Mouse (Mus musculus) R1 (cell line): ENCODE data around the gene Ube2s.

Source experiments
- DNase-seq: peaks from one replicate; pipeline ENCODE4 v3.0.0-alpha.2; 2018; ENCODE audit warnings: low read depth, low spot score

Gene Ube2s

DNA sequence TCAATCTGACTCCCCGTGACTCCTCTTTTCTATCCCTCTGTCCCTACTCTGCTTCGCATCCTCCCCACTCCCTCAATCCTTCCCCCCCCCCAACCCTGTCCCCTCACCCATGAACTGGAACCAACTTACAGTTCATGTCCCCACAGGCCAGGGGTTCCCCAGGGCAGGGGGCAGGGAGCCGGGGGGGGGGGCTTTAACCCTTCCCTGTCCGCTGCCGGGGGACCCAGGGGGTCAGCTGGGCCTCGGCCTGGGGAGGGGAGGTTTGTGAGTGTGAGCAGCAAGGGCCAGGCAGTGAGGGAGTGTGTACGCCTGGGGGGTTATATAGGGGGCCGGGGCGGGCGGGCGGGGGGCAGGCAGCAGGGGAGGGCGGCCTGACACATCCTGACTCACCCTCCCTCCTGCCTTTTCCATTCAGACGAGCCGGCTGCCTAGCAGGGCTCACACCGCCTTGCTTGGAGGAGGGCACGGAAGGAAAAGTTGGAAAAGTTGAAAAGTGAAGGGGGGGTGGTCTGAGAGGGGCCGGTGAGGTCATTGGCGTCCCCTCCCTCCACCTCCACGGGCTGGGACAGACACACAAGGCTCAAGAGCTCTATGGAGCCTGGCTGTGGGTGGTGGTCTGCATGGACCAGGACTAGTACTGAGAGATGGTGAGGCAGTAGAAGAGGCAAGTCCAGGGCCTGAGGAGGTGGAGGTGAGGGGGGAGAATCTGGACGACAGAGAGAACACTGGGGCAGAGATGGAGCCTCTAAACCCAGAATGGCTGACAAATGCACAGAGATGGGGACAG lies 34.3 kb downstream of the Ube2s start:
- DNase-seq = no peak

- DNase-seq = peak; percentile 92
These were observed 35.2 kb downstream of the Ube2s start for GRCm38 (mm10) chr7:4776861-4777830.

- DNase-seq = no peak
These were observed 36.3 kb downstream of the Ube2s start for GRCm38 (mm10) chr7:4776131-4776530.

DNA sequence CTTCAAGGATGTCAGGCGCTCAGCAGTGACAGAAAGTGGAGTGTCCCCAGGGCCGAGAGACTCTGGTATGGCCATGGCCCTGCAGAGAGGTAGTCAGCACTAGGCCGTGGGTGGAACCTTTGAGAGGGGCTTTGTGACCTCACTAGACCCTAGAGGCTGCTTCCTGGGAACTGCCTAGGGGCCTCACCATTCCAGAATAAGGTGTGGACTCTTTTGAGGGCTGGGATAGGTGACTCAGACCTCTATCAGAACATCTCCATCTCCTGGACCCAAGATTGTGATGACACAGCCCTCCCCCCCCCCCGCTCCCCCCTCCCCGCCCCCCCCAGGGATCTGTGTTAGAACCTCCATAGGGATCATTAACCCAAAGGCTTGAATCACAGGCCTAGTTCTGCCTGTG lies 41.2 kb downstream of the Ube2s start, which contains the start of gene Fam71e2:
Gene Fam71e2 (minus strand): TSS at position 101 of the 400 bp plus-strand sequence.
- DNase-seq = no peak

DNA sequence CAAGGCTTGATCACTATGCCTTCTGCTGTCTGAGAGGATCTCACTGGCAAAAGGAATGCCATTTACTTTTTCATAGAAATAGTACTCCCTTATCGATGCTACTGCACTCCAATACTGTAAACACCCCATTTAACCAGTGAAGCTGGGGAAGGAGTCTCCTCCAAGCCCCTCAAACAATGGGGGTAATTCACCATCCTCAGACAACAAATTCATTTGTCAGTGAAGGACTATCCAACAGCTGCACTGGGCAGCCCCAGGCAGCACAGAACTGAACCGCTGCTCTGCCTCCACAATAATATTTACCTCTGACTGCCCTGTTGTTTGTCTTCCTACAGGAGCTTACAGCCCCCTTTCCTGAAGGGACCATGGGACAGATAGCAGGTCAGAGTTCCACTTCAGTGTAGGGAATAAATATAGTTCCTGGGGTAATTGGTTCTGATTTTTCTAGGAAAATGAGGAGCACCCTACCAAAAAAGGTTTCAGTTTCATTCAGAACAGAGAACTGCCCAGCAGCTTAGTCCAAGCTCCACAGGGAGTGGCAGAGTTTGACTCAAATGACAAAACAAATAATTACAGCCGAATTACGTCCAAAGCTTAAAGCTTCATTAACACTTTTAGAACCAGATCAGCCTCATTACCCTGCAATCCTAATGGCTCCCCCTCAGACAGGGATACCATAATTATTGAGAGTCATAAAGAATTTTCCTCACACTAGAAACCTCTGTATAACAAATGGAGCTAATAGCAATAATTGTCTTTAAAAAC lies 47.3 kb downstream of the Ube2s start:
- DNase-seq = no peak

DNA sequence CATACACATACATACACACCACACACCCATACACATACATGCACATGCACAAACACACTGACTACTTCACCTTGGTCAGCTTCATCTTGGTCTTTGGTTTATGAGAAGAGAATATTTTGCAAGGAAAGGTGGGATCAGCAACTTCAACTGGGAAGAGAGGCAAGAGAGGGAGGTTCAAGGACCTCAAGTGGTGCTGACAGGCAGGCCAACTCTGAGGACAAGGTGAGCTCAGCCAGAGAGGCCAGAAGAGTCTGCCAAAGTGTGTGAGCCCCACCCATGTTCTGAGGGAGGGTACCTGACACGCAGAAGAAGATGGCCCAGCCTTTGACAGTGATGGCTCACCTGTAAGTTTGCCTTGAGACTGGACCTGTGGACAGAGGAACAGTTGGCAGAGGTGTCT lies 52.7 kb downstream of the Ube2s start:
- DNase-seq = no peak

GRCm38 (mm10) chr7:4752821-4753570 lies 59.4 kb downstream of the Ube2s start, which contains the start of gene Cox6b2:
TSS of gene Cox6b2 (minus strand) at chr7:4753094.
- DNase-seq = peak; percentile 99

GRCm38 (mm10) chr7:4751971-4752820 lies 60.2 kb downstream of the Ube2s start:
- peak; percentile 98 for DNase-seq

GRCm38 (mm10) chr7:4749169-4749568 lies 63.2 kb downstream of the Ube2s start:
- DNase-seq = no peak

GRCm38 (mm10) chr7:4748321-4748720 lies 64.1 kb downstream of the Ube2s start:
- peak; percentile 77 for DNase-seq

GRCm38 (mm10) chr7:4747156-4747899 lies 65.1 kb downstream of the Ube2s start:
- no peak for DNase-seq

GRCm38 (mm10) chr7:4746326-4746980 lies 65.9 kb downstream of the Ube2s start:
- no peak for DNase-seq

DNA sequence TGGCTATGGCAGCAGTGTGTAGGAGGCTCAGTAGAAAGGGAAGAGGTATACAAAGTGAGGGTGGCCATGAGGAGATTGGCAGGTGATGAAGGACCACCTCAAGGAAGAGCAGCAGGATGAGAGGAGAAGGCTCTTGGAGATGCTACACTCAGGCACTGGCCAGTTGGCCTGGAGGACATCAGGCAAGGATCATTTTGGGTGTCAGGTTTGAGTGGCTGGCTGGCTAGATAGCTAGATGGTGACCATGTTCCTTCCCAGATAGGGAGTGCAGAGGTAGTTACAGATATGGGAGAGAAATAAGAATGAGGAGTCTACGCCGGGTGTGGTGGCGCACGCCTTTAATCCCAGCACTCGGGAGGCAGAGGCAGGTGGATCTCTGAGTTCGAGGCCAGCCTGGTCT lies 67.5 kb downstream of the Ube2s start:
- no peak for DNase-seq
